Mouse (Mus musculus) forebrain, postnatal 0 days (tissue): Measurements from ENCODE around the gene Olfr102. TPM values are rescaled to one million over a fixed set of nuclear protein-coding genes. Genes with fewer than 3 reads are reported as not detected.

Experiments used
- ATAC-seq: fragments of 200-750 bp; cut with Nextera tagmentation; 2 replicates; pipeline ENCODE4 v1.8.0; 2017; ENCODE audit warnings: mild to moderate bottlenecking, moderate library complexity
- DNase-seq: peaks from one replicate; pipeline ENCODE4 v3.0.0-alpha.2; 2015
- H3K27ac ChIP-seq: fragments of 300-500 bp; sonication (generic); 2 replicates; pipeline ENCODE4 v1.5.1; 2014; ENCODE audit warnings: low read depth, mild to moderate bottlenecking, antibody characterized with exemption, low read length, moderate library complexity, mixed read lengths
- H3K27me3 ChIP-seq: fragments of 300-500 bp; sonication (generic); 2 replicates; pipeline ENCODE4 v1.6.1; 2014; ENCODE audit warnings: mild to moderate bottlenecking, low read length, mixed read lengths; ENCODE audit not compliant: insufficient read depth
- H3K36me3 ChIP-seq: fragments of 300-500 bp; sonication (generic); 2 replicates; pipeline ENCODE4 v1.6.1; 2014; ENCODE audit warnings: mild to moderate bottlenecking, moderate library complexity; ENCODE audit not compliant: insufficient read depth
- H3K4me1 ChIP-seq: fragments of 300-500 bp; sonication (generic); 2 replicates; pipeline ENCODE4 v1.6.1; 2014; ENCODE audit warnings: antibody characterized with exemption; ENCODE audit not compliant: insufficient read depth
- H3K4me2 ChIP-seq: fragments of 300-500 bp; sonication (generic); 2 replicates; pipeline ENCODE4 v1.6.1; 2014; ENCODE audit warnings: low read depth, mild to moderate bottlenecking, moderate library complexity
- H3K4me3 ChIP-seq: fragments of 300-500 bp; sonication (generic); 2 replicates; pipeline ENCODE4 v1.5.1; 2014; ENCODE audit warnings: low read depth, low read length, mixed read lengths
- H3K9ac ChIP-seq: fragments of 300-500 bp; sonication (generic); 2 replicates; pipeline ENCODE4 v1.6.1; 2014; ENCODE audit warnings: mild to moderate bottlenecking
- H3K9me3 ChIP-seq: fragments of 300-500 bp; sonication (generic); 2 replicates; pipeline ENCODE4 v1.6.1; 2016; ENCODE audit warnings: low read length
- CTCF ChIP-seq: sonication (generic); IDR thresholded peaks from 2 replicates; pipeline ENCODE4 v1.5.1; 2016; ENCODE audit warnings: antibody characterized with exemption, control low read depth, low read depth
- WGBS: fragments of 180-500 bp; shearing (Covaris S2); extraction: QIAGEN DNeasy Blood & Tissue Kit; methylation state at CpG from one replicate; pipeline ENCODE4 v1.1.7; 2014; 5-methylcytosine and 5-hydroxymethylcytosine counted together
- polyA plus RNA-seq: library from polyadenylated mRNA; unstranded; fragments of >200 nt; fragmentation: Nextera tagmentation; extraction: Ambion mirVana; gene quantifications from 2 replicates; pipeline ENCODE4 v1.2.1, GENCODE M21; 2015
- total RNA-seq: library from RNA; depleted of rRNA; stranded (reverse); fragments of >200 nt; gene quantifications from 2 replicates; pipeline ENCODE4 v1.2.3, GENCODE M21; 2014; rRNA removed

Olfr102 gene
- total and polyA plus RNA-seq, 2 experiments from 2014 or later = not detected

- Histone ChIP-seq H3K27me3 (no peaks in the 10 kb centered on the region), H3K27ac (no peak overlapping the region), H3K9ac (no peak overlapping the region), H3K4me2 (no peak overlapping the region), H3K4me3 (no peak overlapping the region), H3K4me1 (no peaks in the 10 kb centered on the region), H3K36me3 (no peaks in the 10 kb centered on the region), H3K9me3 (no peaks in the 10 kb centered on the region)
- DNase-seq = no peak
- TF ChIP-seq CTCF = no peak
- ATAC-seq = no peak
- 59% methylated on average over 1 of the region's 1 CpGs for WGBS
Measured at GRCm38 (mm10) chr17:37280331-37280730, 36.5 kb downstream of the Olfr102 start.

- H3K9ac ChIP-seq = no peak overlapping the region
- H3K4me3 ChIP-seq = no peak overlapping the region
- no peaks in the 10 kb centered on the region for H3K36me3 ChIP-seq
- no peak overlapping the region for H3K27ac ChIP-seq
- DNase-seq (no peak), ATAC-seq (no peak)
- no peaks in the 10 kb centered on the region for H3K9me3 ChIP-seq
- H3K27me3 ChIP-seq = no peaks in the 10 kb centered on the region
- no peak overlapping the region for H3K4me2 ChIP-seq
- no peak for TF ChIP-seq CTCF
- no peaks in the 10 kb centered on the region for H3K4me1 ChIP-seq
Measured at GRCm38 (mm10) chr17:37276573-37276972, 40.3 kb downstream of the Olfr102 start.

GRCm38 (mm10) chr17:37275626-37276248 lies 41.1 kb downstream of the Olfr102 start:
- 87% methylated on average over 2 of the region's 2 CpGs for WGBS
- Histone ChIP-seq H3K9me3 (no peaks in the 10 kb centered on the region), H3K4me1 (no peaks in the 10 kb centered on the region), H3K4me2 (no peak overlapping the region), H3K9ac (no peak overlapping the region), H3K27me3 (no peaks in the 10 kb centered on the region), H3K27ac (no peak overlapping the region), H3K36me3 (no peaks in the 10 kb centered on the region), H3K4me3 (no peak overlapping the region)
- DNase-seq (no peak), ATAC-seq (no peak)
- no peak for TF ChIP-seq CTCF

GRCm38 (mm10) chr17:37270702-37271092 lies 46.2 kb downstream of the Olfr102 start:
- DNase-seq (no peak), ATAC-seq (no peak)
- Histone ChIP-seq H3K27me3 (no peaks in the 10 kb centered on the region), H3K36me3 (no peaks in the 10 kb centered on the region), H3K27ac (no peak overlapping the region), H3K9me3 (no peaks in the 10 kb centered on the region), H3K4me3 (peak overlapping the region; percentile 44), H3K4me1 (no peaks in the 10 kb centered on the region), H3K9ac (peak overlapping the region; percentile 36; the same call in 1 of the 2 replicates), H3K4me2 (peak overlapping the region; percentile 93)
- WGBS = 66% methylated on average over 8 of the region's 8 CpGs
- no peak for TF ChIP-seq CTCF

- Histone ChIP-seq H3K27me3 (no peaks in the 10 kb centered on the region), H3K27ac (no peak within 1 kb of the TSS), H3K4me2 (peak within 1 kb of the TSS; percentile 93), H3K9ac (peak within 1 kb of the TSS; percentile 36; the same call in 1 of the 2 replicates), H3K4me3 (peak within 1 kb of the TSS; percentile 44), H3K36me3 (no peaks in the 10 kb centered on the region), H3K4me1 (no peaks in the 10 kb centered on the region), H3K9me3 (no peaks in the 10 kb centered on the region)
- ATAC-seq (peak; percentile 100), DNase-seq (peak; percentile 95)
- TF ChIP-seq CTCF = no peak
- WGBS = 4% methylated on average over 26 of the region's 26 CpGs
Measured at GRCm38 (mm10) chr17:37270058-37270701, 46.7 kb downstream of the Olfr102 start, which contains the start of gene H2-M3. H2-M3 (plus strand) TSS chr17:37270220.

- no peaks in the 10 kb centered on the region for H3K27me3 ChIP-seq
- no peaks in the 10 kb centered on the region for H3K4me1 ChIP-seq
- no peak within 1 kb of the TSS for H3K27ac ChIP-seq
- WGBS = 70% methylated on average over 1 of the region's 1 CpGs
- no peaks in the 10 kb centered on the region for H3K9me3 ChIP-seq
- no peak for TF ChIP-seq CTCF
- no peak within 1 kb of the TSS for H3K4me3 ChIP-seq
- no peak within 1 kb of the TSS for H3K4me2 ChIP-seq
- H3K36me3 ChIP-seq = no peaks in the 10 kb centered on the region
- DNase-seq = no peak
- ATAC-seq = no peak
- H3K9ac ChIP-seq = no peak within 1 kb of the TSS
Measured at GRCm38 (mm10) chr17:37263626-37264025, 53.2 kb downstream of the Olfr102 start, which contains the start of gene Olfr98. Olfr98 (minus strand) TSS chr17:37263749.

Other genes starting within 250 kb of the Olfr102 start
- not detected in 2 replicates for gene Olfr90, start 228.6 kb downstream of the Olfr102 start, total RNA-seq
- not detected in 2 replicates for gene Olfr90, start 228.6 kb downstream of the Olfr102 start, polyA plus RNA-seq
- gene Olfr91, start 218.8 kb downstream of the Olfr102 start, total RNA-seq = not detected in 2 replicates
- gene Olfr91, start 218.8 kb downstream of the Olfr102 start, polyA plus RNA-seq = not detected in 2 replicates
- not detected in 2 replicates for gene Olfr92, start 197.0 kb downstream of the Olfr102 start, total RNA-seq
- gene Olfr92, start 197.0 kb downstream of the Olfr102 start, polyA plus RNA-seq = not detected in 2 replicates
- not detected in 2 replicates for gene Olfr93, start 155.6 kb downstream of the Olfr102 start, total RNA-seq
- not detected in 2 replicates for gene Olfr93, start 155.6 kb downstream of the Olfr102 start, polyA plus RNA-seq
- not detected in 2 replicates for gene Ubd, start 123.2 kb downstream of the Olfr102 start, total RNA-seq
- gene Ubd, start 123.2 kb downstream of the Olfr102 start, polyA plus RNA-seq = not detected in 2 replicates
- gene Olfr94, start 116.1 kb downstream of the Olfr102 start, total RNA-seq = not detected in 2 replicates
- not detected in 2 replicates for gene Olfr94, start 116.1 kb downstream of the Olfr102 start, polyA plus RNA-seq
- gene Olfr95, start 103.9 kb downstream of the Olfr102 start, total RNA-seq = 0.05 TPM in 1 of 2 replicates, not detected in the other
- gene Olfr95, start 103.9 kb downstream of the Olfr102 start, polyA plus RNA-seq = not detected in 2 replicates
- not detected in 2 replicates for gene Olfr96, start 96.9 kb downstream of the Olfr102 start, total RNA-seq
- not detected in 2 replicates for gene Olfr96, start 96.9 kb downstream of the Olfr102 start, polyA plus RNA-seq
- not detected in 2 replicates for gene Olfr97, start 79.7 kb downstream of the Olfr102 start, total RNA-seq
- gene Olfr97, start 79.7 kb downstream of the Olfr102 start, polyA plus RNA-seq = not detected in 2 replicates
- not detected in 2 replicates for gene Olfr98, start 53.3 kb downstream of the Olfr102 start, total RNA-seq
- not detected in 2 replicates for gene Olfr98, start 53.3 kb downstream of the Olfr102 start, polyA plus RNA-seq
- gene H2-M3, start 46.8 kb downstream of the Olfr102 start, total RNA-seq = 1.0 and 1.9 TPM in 2 replicates
- 1.5 and 1.7 TPM in 2 replicates for gene H2-M3, start 46.8 kb downstream of the Olfr102 start, polyA plus RNA-seq
- not detected in 2 replicates for gene Olfr99, start 33.6 kb downstream of the Olfr102 start, total RNA-seq
- not detected in 2 replicates for gene Olfr99, start 33.6 kb downstream of the Olfr102 start, polyA plus RNA-seq
- not detected in 2 replicates for gene Olfr101, start 12.7 kb downstream of the Olfr102 start, total RNA-seq
- not detected in 2 replicates for gene Olfr101, start 12.7 kb downstream of the Olfr102 start, polyA plus RNA-seq
- gene Olfr103, start 22.6 kb upstream of the Olfr102 start, total RNA-seq = not detected in 2 replicates
- gene Olfr103, start 22.6 kb upstream of the Olfr102 start, polyA plus RNA-seq = not detected in 2 replicates
- gene Olfr104-ps, start 42.5 kb upstream of the Olfr102 start, total RNA-seq = not detected in 2 replicates
- not detected in 2 replicates for gene Olfr104-ps, start 42.5 kb upstream of the Olfr102 start, polyA plus RNA-seq
- not detected in 2 replicates for gene Olfr105-ps, start 62.0 kb upstream of the Olfr102 start, total RNA-seq
- gene Olfr105-ps, start 62.0 kb upstream of the Olfr102 start, polyA plus RNA-seq = not detected in 2 replicates
- gene Olfr106-ps, start 73.3 kb upstream of the Olfr102 start, total RNA-seq = not detected in 2 replicates
- not detected in 2 replicates for gene Olfr106-ps, start 73.3 kb upstream of the Olfr102 start, polyA plus RNA-seq
- gene Olfr107, start 82.2 kb upstream of the Olfr102 start, total RNA-seq = not detected in 2 replicates
- not detected in 2 replicates for gene Olfr107, start 82.2 kb upstream of the Olfr102 start, polyA plus RNA-seq
- not detected in 2 replicates for gene Olfr108, start 128.4 kb upstream of the Olfr102 start, total RNA-seq
- not detected in 2 replicates for gene Olfr108, start 128.4 kb upstream of the Olfr102 start, polyA plus RNA-seq
- not detected in 2 replicates for gene Olfr109, start 141.9 kb upstream of the Olfr102 start, total RNA-seq
- not detected in 2 replicates for gene Olfr109, start 141.9 kb upstream of the Olfr102 start, polyA plus RNA-seq
- not detected in 2 replicates for gene H2-M2, start 166.5 kb upstream of the Olfr102 start, total RNA-seq
- gene H2-M2, start 166.5 kb upstream of the Olfr102 start, polyA plus RNA-seq = not detected in 2 replicates
- gene Olfr110, start 175.4 kb upstream of the Olfr102 start, total RNA-seq = not detected in 2 replicates
- not detected in 2 replicates for gene Olfr110, start 175.4 kb upstream of the Olfr102 start, polyA plus RNA-seq
- gene Olfr111, start 191.0 kb upstream of the Olfr102 start, total RNA-seq = 0.15 and 0.95 TPM in 2 replicates
- gene Olfr111, start 191.0 kb upstream of the Olfr102 start, polyA plus RNA-seq = not detected in 2 replicates